ENCODE assay signal across 12 mouse cellular contexts in the genomic region with DNA sequence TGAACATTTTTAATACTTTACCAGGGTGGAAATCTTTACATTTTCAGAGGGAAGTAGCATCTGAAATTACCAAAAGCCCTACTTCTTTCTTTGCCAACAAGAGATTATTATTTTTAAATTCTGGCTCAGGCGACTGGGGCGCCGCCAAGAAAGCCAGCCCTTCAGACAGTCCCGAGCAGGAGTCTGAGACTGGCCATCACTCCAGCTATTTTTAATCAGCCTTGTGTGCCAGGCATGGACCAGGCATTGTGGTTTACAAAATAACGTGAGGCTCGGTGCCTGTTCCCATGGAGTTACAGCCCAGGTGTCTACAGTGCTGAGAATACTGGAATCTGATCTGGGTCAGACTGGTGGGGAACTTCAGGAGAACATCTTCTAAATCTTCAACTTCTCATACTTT. TPM values are rescaled to one million over a fixed set of nuclear protein-coding genes. Genes with fewer than 3 reads are reported as not detected.
DNase-seq lines count a peak whose midpoint lies in the region; ATAC-seq and TF ChIP-seq lines count a peak whose summit lies in the region.
"Had no signal": no experiment of that assay in that cellular context is flagged by ENCODE, and none has a peak within 500 bp of the region (broad histone marks: within the 10 kb centered on the region; RNA-seq: fewer than 3 reads in every experiment).

No protein-coding gene starts in this region.

- no peaks in the 10 kb centered on the region for H3K9me3 ChIP-seq in forebrain, embryonic 16.5 days (ENCODE audit: control insufficient read depth, low read length)
- H3K9me3 ChIP-seq in forebrain, embryonic 12.5 days = no peaks in the 10 kb centered on the region
- H3K9me3 ChIP-seq in heart, postnatal 0 days (replicated peaks; ENCODE audit: control insufficient read depth, low read length) = no peaks in the 10 kb centered on the region
- H3K9me3 ChIP-seq in lung, postnatal 0 days (ENCODE audit: low read length) = no peaks in the 10 kb centered on the region
- H3K9me3 ChIP-seq: intestine, embryonic 15.5 days had no signal

- no peak overlapping the region for H3K9ac ChIP-seq in forebrain, embryonic 16.5 days (replicated peaks; ENCODE audit: low read depth, low read length)
- H3K9ac ChIP-seq in forebrain, embryonic 12.5 days = no peak overlapping the region
- no peak overlapping the region for H3K9ac ChIP-seq in heart, postnatal 0 days (replicated peaks; ENCODE audit: low read depth, low read length)
- H3K9ac ChIP-seq in lung, postnatal 0 days (replicated peaks; ENCODE audit: low read depth) = no peak overlapping the region
- H3K9ac ChIP-seq: intestine, embryonic 15.5 days; liver, postnatal 0 days had no signal

- peaks cover 3% of the 10 kb centered on the region for H3K4me1 ChIP-seq in forebrain, embryonic 16.5 days (replicated peaks; ENCODE audit: control insufficient read depth, insufficient read depth, low read length)
- peaks cover 25% of the 10 kb centered on the region for H3K4me1 ChIP-seq in forebrain, embryonic 12.5 days
- H3K4me1 ChIP-seq in heart, postnatal 0 days (ENCODE audit: control insufficient read depth, insufficient read depth) = peaks cover 20% of the 10 kb centered on the region
- H3K4me1 ChIP-seq in lung, postnatal 0 days (ENCODE audit: insufficient read depth, low read depth, low read length) = no peaks in the 10 kb centered on the region
- H3K4me1 ChIP-seq: intestine, embryonic 15.5 days had no signal

- no peak overlapping the region for H3K4me3 ChIP-seq in forebrain, embryonic 16.5 days (replicated peaks; ENCODE audit: low read length)
- H3K4me3 ChIP-seq in forebrain, embryonic 12.5 days (replicated peaks) = no peak overlapping the region
- H3K4me3 ChIP-seq in heart, postnatal 0 days (ENCODE audit: low read depth, low read length) = no peak overlapping the region
- no peak overlapping the region for H3K4me3 ChIP-seq in lung, postnatal 0 days (ENCODE audit: low read depth, low read length)
- H3K4me3 ChIP-seq: intestine, embryonic 15.5 days had no signal

- no peaks in the 10 kb centered on the region for H3K27me3 ChIP-seq in forebrain, embryonic 16.5 days (replicated peaks; ENCODE audit: control insufficient read depth, insufficient read depth, low read length)
- no peaks in the 10 kb centered on the region for H3K27me3 ChIP-seq in forebrain, embryonic 12.5 days
- no peaks in the 10 kb centered on the region for H3K27me3 ChIP-seq in heart, postnatal 0 days (ENCODE audit: control insufficient read depth, insufficient read depth, low read length)
- no peaks in the 10 kb centered on the region for H3K27me3 ChIP-seq in lung, postnatal 0 days (replicated peaks; ENCODE audit: insufficient read depth, low read length)
- H3K27me3 ChIP-seq: CH12.LX; intestine, embryonic 15.5 days had no signal

- peak; percentile 64 to 72 for DNase-seq in cerebellum, postnatal 10 days
- DNase-seq in gastrocnemius, postnatal 14 days = peak; percentile 18
- DNase-seq in heart, postnatal 0 days (ENCODE audit: low spot score) = peak; percentile 70
- no peak for DNase-seq in lung, postnatal 0 days (ENCODE audit: low spot score)
- DNase-seq in lung, postnatal 4 days = no peak
- DNase-seq: liver, postnatal 0 days; right cerebral cortex, adult 18-20 months; thymus, postnatal 25 days had no signal

- 0 out of 2 replicates have a peak, but pooled peaks have one; percentile 11 for ATAC-seq in forebrain, embryonic 16.5 days
- no peak for ATAC-seq in forebrain, embryonic 12.5 days (ENCODE audit: low FRiP score)
- ATAC-seq in heart, postnatal 0 days (ENCODE audit: insufficient read depth, low read depth) = peak; percentile 82
- ATAC-seq in lung, postnatal 0 days = no peak
- ATAC-seq: liver, postnatal 0 days had no signal

- TF ChIP-seq EP300 in heart, postnatal 0 days (IDR thresholded peaks at IDR 0.05; ENCODE audit: low read depth) = no peak
- no peak for TF ChIP-seq EP300 in lung, postnatal 0 days (IDR thresholded peaks at IDR 0.05)

- intact Hi-C loops in gastrocnemius, postnatal 14 days (cut with DNase I; ENCODE audit: low total_unique reads) = loop anchor here (5.0 to 10.0 kb wide), 3 partner anchors 36 to 378 kb away; no protein-coding TSS in a partner anchor

- no peak for TF ChIP-seq CTCF in heart, postnatal 0 days (IDR thresholded peaks at IDR 0.05; ENCODE audit: low read depth)
- no peak for TF ChIP-seq CTCF in lung, postnatal 0 days (IDR thresholded peaks at IDR 0.05)

- H3K36me3 ChIP-seq in forebrain, embryonic 16.5 days (ENCODE audit: control insufficient read depth, insufficient read depth) = no peaks in the 10 kb centered on the region
- H3K36me3 ChIP-seq in forebrain, embryonic 12.5 days (replicated peaks) = no peaks in the 10 kb centered on the region
- no peaks in the 10 kb centered on the region for H3K36me3 ChIP-seq in heart, postnatal 0 days (replicated peaks; ENCODE audit: control insufficient read depth, insufficient read depth, low read length)
- H3K36me3 ChIP-seq in lung, postnatal 0 days (ENCODE audit: insufficient read depth, low read length) = no peaks in the 10 kb centered on the region
- H3K36me3 ChIP-seq: intestine, embryonic 15.5 days had no signal

- H3K27ac ChIP-seq in forebrain, embryonic 16.5 days (ENCODE audit: low read length) = no peak overlapping the region
- H3K27ac ChIP-seq in forebrain, embryonic 12.5 days = no peak overlapping the region
- peak overlapping the region; percentile 49 for H3K27ac ChIP-seq in heart, postnatal 0 days (ENCODE audit: low read depth)
- H3K27ac ChIP-seq in lung, postnatal 0 days (ENCODE audit: low read length) = no peak overlapping the region
- H3K27ac ChIP-seq: intestine, embryonic 15.5 days had no signal

- no peak overlapping the region for H3K4me2 ChIP-seq in forebrain, embryonic 16.5 days (ENCODE audit: low read length)
- no peak overlapping the region for H3K4me2 ChIP-seq in forebrain, embryonic 12.5 days
- peak overlapping the region; percentile 18; the same call in 1 of the 2 replicates for H3K4me2 ChIP-seq in heart, postnatal 0 days (ENCODE audit: low read depth, low read length)
- no peak overlapping the region for H3K4me2 ChIP-seq in lung, postnatal 0 days (replicated peaks; ENCODE audit: low read depth, low read length)
- H3K4me2 ChIP-seq: intestine, embryonic 15.5 days had no signal

- 63% methylated on average over 6 of the region's 6 CpGs for WGBS in forebrain, embryonic 16.5 days
- WGBS in forebrain, embryonic 12.5 days = 89% methylated on average over 6 of the region's 6 CpGs
- 35% methylated on average over 6 of the region's 6 CpGs for WGBS in heart, postnatal 0 days
- WGBS in lung, postnatal 0 days = 64% methylated on average over 6 of the region's 6 CpGs

RNA-seq across cellular contexts. Expression of a gene that starts 58.5 kb away (rescaled TPM):
- 25.3 and 30.7 TPM in 2 replicates for polyA plus RNA-seq in forebrain, embryonic 16.5 days (2015; fragmentation: Nextera tagmentation; extraction: Ambion mirVana)
- 5.9 and 7.5 TPM in 2 replicates for polyA plus RNA-seq in forebrain, embryonic 12.5 days (2016; fragmentation: Nextera tagmentation; extraction: Ambion mirVana)
- total RNA-seq in gastrocnemius, postnatal 14 days (2021) = 10 to 100 TPM; 11.3 to 18.1 TPM
- total RNA-seq in heart, postnatal 0 days (2014; rRNA removed; ENCODE audit: low replicate concordance) = 64.9 and 102 TPM in 2 replicates
- 166 and 168 TPM in 2 replicates for polyA plus RNA-seq in heart, postnatal 0 days (2015; fragmentation: Nextera tagmentation; extraction: Ambion mirVana)
- polyA plus RNA-seq in lung, postnatal 0 days (2015; fragmentation: Nextera tagmentation; extraction: Ambion mirVana) = 34.7 and 38.2 TPM in 2 replicates

Comparison
In these comparisons a context has a peak if more than half of its experiments do, and no peak if none do; other contexts are left out.
1. ATAC-seq: peak in forebrain, embryonic 16.5 days (single experiment) and heart, postnatal 0 days (single experiment); none in forebrain, embryonic 12.5 days (single experiment) and lung, postnatal 0 days (single experiment).
2. DNase-seq: peak in cerebellum, postnatal 10 days (2 of 2), gastrocnemius, postnatal 14 days (single experiment) and heart, postnatal 0 days (single experiment); none in lung, postnatal 0 days (single experiment) and lung, postnatal 4 days (0 of 2).